Mouse (Mus musculus) lung, adult 2 months (tissue): ENCODE results near the gene Lrp11. TPM values are rescaled to one million over a fixed set of nuclear protein-coding genes. Genes with fewer than 3 reads are reported as not detected.

Source experiments
- DNase-seq: peaks from one replicate; pipeline ENCODE4 v3.0.0; 2022
- H3K4me1 ChIP-seq: fragments of 200-500 bp; 2 replicates; pipeline ENCODE4 v1.6.1; 2011; ENCODE audit warnings: low read length; ENCODE audit not compliant: control insufficient read depth, insufficient read depth
- H3K4me3 ChIP-seq: fragments of 200-500 bp; replicated peaks from 2 replicates; pipeline ENCODE3; 2011; ENCODE audit warnings: low read depth, mild to moderate bottlenecking, control low read depth, low read length; ENCODE audit errors: extremely low read depth
- CTCF ChIP-seq: fragments of 200-500 bp; IDR thresholded peaks from 2 replicates; pipeline ENCODE4 v1.5.1; 2011; ENCODE audit warnings: mild to moderate bottlenecking, low read length, control low read depth; ENCODE audit not compliant: insufficient read depth
- POLR2A ChIP-seq: fragments of 200-500 bp; IDR thresholded peaks from 2 replicates; pipeline ENCODE4 v1.6.1; 2011; ENCODE audit warnings: low read depth, mild to moderate bottlenecking, control low read depth, low read length, borderline replicate concordance; ENCODE audit errors: extremely low read depth
- WGBS: fragments of 180-500 bp; shearing (Covaris S2); methylation state at CpG from one replicate; pipeline ENCODE4 v1.1.7; 2018; 5-methylcytosine and 5-hydroxymethylcytosine counted together
- polyA plus RNA-seq: library from polyadenylated mRNA; depleted of rRNA; stranded (reverse); fragments of >200 nt; gene quantifications from 2 replicates; pipeline ENCODE4 v1.2.3, GENCODE M21; 2012; rRNA removed

Lrp11 gene
- polyA plus RNA-seq, 1 experiment: 4.0 TPM

GRCm38 (mm10) chr10:7662471-7663141, 73.0 kb downstream of the Lrp11 start:
- WGBS: under 1% methylated on average over 44 of the region's 44 CpGs

GRCm38 (mm10) chr10:7663159-7664026, 73.8 kb downstream of the Lrp11 start:
- no peak for TF ChIP-seq CTCF
- TF ChIP-seq POLR2A: peak; percentile 91
- DNase-seq: peak; percentile 90
- WGBS: under 1% methylated on average over 64 of the region's 64 CpGs
- peaks cover 8% of the 10 kb centered on the region for H3K4me1 ChIP-seq
- H3K4me3 ChIP-seq: peak overlapping the region; percentile 100

More at GRCm38 (mm10) chr10:7662471-7663141, 73.0 kb downstream of the Lrp11 start:
- Histone ChIP-seq H3K4me1 (peaks cover 5% of the 10 kb centered on the region), H3K4me3 (peak overlapping the region; percentile 100)
- no peak for DNase-seq
- TF ChIP-seq POLR2A (no peak), CTCF (no peak)

- no peak for DNase-seq
- WGBS: 43% methylated on average over 6 of the region's 6 CpGs
- no peak for TF ChIP-seq CTCF
- no peak for TF ChIP-seq POLR2A
- H3K4me1 ChIP-seq: peaks cover 8% of the 10 kb centered on the region
- H3K4me3 ChIP-seq: peak overlapping the region; percentile 100
Measured at GRCm38 (mm10) chr10:7664027-7664526, 74.5 kb downstream of the Lrp11 start.

- H3K4me3 ChIP-seq: no peak overlapping the region
- TF ChIP-seq CTCF: no peak
- TF ChIP-seq POLR2A: no peak
- no peak for DNase-seq
- 96% methylated on average over 1 of the region's 1 CpGs for WGBS
- H3K4me1 ChIP-seq: peaks cover 6% of the 10 kb centered on the region
Measured at GRCm38 (mm10) chr10:7664889-7665288, 75.3 kb downstream of the Lrp11 start.

GRCm38 (mm10) chr10:7667342-7667802, 77.8 kb downstream of the Lrp11 start, which contains the start of gene Nup43:
TSS of gene Nup43 (plus strand) at chr10:7667503.
- under 1% methylated on average over 24 of the region's 24 CpGs for WGBS
- Histone ChIP-seq H3K4me3 (peak within 1 kb of the TSS; percentile 89), H3K4me1 (peaks cover 6% of the 10 kb centered on the region)
- no peak for TF ChIP-seq POLR2A
- no peak for TF ChIP-seq CTCF
- DNase-seq: peak; percentile 89

- 58% methylated on average over 1 of the region's 1 CpGs for WGBS
- Histone ChIP-seq H3K4me1 (no peaks in the 10 kb centered on the region), H3K4me3 (no peak overlapping the region)
- no peak for DNase-seq
- TF ChIP-seq CTCF (peak; percentile 31; the same call in 1 of the 2 replicates), POLR2A (no peak)
Measured at GRCm38 (mm10) chr10:7673673-7674072, 84.1 kb downstream of the Lrp11 start.

Other genes with a start within 250 kb of the Lrp11 start
- gene Ulbp1, start 116.2 kb upstream of the Lrp11 start, polyA plus RNA-seq: 0.75 and 0.85 TPM in 2 replicates
- gene Nup43, start 77.7 kb downstream of the Lrp11 start, polyA plus RNA-seq: 3.0 and 4.3 TPM in 2 replicates
- 19.4 and 25.2 TPM in 2 replicates for gene Pcmt1, start 91.3 kb downstream of the Lrp11 start, polyA plus RNA-seq
- gene Lats1, start 91.4 kb downstream of the Lrp11 start, polyA plus RNA-seq: 10.5 and 13.1 TPM in 2 replicates
- gene Katna1, start 136.2 kb downstream of the Lrp11 start, polyA plus RNA-seq: 2.0 and 4.6 TPM in 2 replicates
- 34.4 and 36.7 TPM in 2 replicates for gene Ginm1, start 203.0 kb downstream of the Lrp11 start, polyA plus RNA-seq
- gene Ppil4, start 203.1 kb downstream of the Lrp11 start, polyA plus RNA-seq: 5.3 and 7.6 TPM in 2 replicates
- 1.8 and 2.3 TPM in 2 replicates for gene Zc3h12d, start 242.7 kb downstream of the Lrp11 start, polyA plus RNA-seq